Mouse (Mus musculus) heart, embryonic 13.5 days (tissue): ENCODE data around the gene Gpr107. TPM values are rescaled to one million over a fixed set of nuclear protein-coding genes. Genes with fewer than 3 reads are reported as not detected.

Experiments
- ATAC-seq: fragments of 200-750 bp; cut with Nextera tagmentation; 2 replicates; pipeline ENCODE4 v1.8.0; 2017; ENCODE audit warnings: moderate TSS enrichment; ENCODE audit not compliant: insufficient number of reproducible peaks, low FRiP score, low TSS enrichment; ENCODE audit errors: extremely low read depth
- H3K27ac ChIP-seq: fragments of 300-500 bp; sonication (generic); replicated peaks from 2 replicates; pipeline ENCODE4 v1.5.1; 2015; ENCODE audit warnings: moderate library complexity, mild to moderate bottlenecking, inconsistent platforms
- H3K27me3 ChIP-seq: fragments of 300-500 bp; sonication (generic); replicated peaks from 2 replicates; pipeline ENCODE4 v1.6.1; 2015; ENCODE audit warnings: mild to moderate bottlenecking, inconsistent platforms
- H3K36me3 ChIP-seq: fragments of 300-500 bp; sonication (generic); 2 replicates; pipeline ENCODE4 v1.6.1; 2015; ENCODE audit warnings: mild to moderate bottlenecking, inconsistent platforms
- H3K4me1 ChIP-seq: fragments of 300-500 bp; sonication (generic); 2 replicates; pipeline ENCODE4 v1.6.1; 2015; ENCODE audit warnings: inconsistent platforms
- H3K4me2 ChIP-seq: fragments of 300-500 bp; sonication (generic); 2 replicates; pipeline ENCODE4 v1.6.1; 2015; ENCODE audit warnings: inconsistent platforms, mild to moderate bottlenecking, moderate library complexity
- H3K4me3 ChIP-seq: fragments of 300-500 bp; sonication (generic); 2 replicates; pipeline ENCODE4 v1.5.1; 2015; ENCODE audit warnings: moderate library complexity, mild to moderate bottlenecking, inconsistent platforms
- H3K9ac ChIP-seq: fragments of 300-500 bp; sonication (generic); 2 replicates; pipeline ENCODE4 v1.6.1; 2015; ENCODE audit warnings: inconsistent platforms, mild to moderate bottlenecking, moderate library complexity
- H3K9me3 ChIP-seq: fragments of 300-500 bp; sonication (generic); 2 replicates; pipeline ENCODE4 v1.6.1; 2016; ENCODE audit warnings: inconsistent platforms
- WGBS: fragments of 180-500 bp; shearing (Covaris S2); methylation state at CpG from one replicate; pipeline ENCODE4 v1.1.7; 2015; ENCODE audit warnings: mixed read lengths; 5-methylcytosine and 5-hydroxymethylcytosine counted together
- polyA plus RNA-seq: library from polyadenylated mRNA; unstranded; fragments of >200 nt; fragmentation: Nextera tagmentation; extraction: Ambion mirVana; gene quantifications from 2 replicates; pipeline ENCODE4 v1.2.1, GENCODE M21; 2015

The Gpr107 gene
- polyA plus RNA-seq, 1 experiment from 2014 or later, result 34.8 TPM

DNA sequence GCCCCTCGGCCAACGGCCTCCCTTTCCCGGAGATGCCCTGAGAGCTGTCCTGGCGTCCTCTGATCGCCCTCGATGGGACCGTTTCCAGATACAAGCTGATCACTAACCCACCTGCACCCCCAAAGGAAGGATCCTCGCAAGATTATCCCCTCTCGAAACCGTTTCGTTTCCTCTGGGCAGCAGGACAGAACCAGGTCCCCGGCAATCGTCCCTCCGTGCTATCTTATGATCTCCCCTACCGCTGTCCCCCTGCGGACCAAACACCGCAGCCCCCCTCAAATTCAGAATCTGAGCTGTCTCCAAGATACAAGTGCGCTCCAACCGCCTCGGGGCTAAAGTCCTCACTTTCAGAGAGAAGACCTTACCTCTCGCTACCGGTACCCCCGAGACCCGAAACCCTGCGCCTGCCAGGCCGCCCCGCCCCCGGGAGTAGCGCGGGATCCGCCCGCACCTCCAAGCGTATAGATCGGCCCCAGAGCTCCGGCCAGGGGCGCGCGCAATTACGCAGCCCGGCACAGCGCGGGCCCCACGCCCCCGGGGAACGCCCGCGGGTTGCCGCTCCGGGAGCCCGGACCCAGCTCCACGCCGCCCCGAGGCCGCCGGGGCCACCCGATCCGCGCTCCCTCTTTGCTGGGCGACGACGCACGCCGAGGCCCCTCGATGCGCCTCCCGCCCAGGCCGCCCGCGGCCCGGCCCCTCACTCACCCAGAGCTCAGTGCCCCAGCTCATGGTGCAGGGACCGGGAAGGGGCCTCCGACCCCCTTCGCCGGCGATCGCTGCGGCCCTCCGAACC is 10.8 kb upstream of the Gpr107 start:
- H3K4me1 ChIP-seq, result peaks cover 58% of the 10 kb centered on the region
- ATAC-seq, result peak; percentile 49; the same call in 1 of the 2 replicates
- no peaks in the 10 kb centered on the region for H3K27me3 ChIP-seq
- H3K4me2 ChIP-seq, result peak overlapping the region; percentile 95
- H3K4me3 ChIP-seq, result peak overlapping the region; percentile 94
- H3K27ac ChIP-seq, result peak overlapping the region; percentile 89
- no peaks in the 10 kb centered on the region for H3K9me3 ChIP-seq
- H3K36me3 ChIP-seq, result peaks cover 16% of the 10 kb centered on the region
- under 1% methylated on average over 76 of the region's 78 CpGs for WGBS
- peak overlapping the region; percentile 94 for H3K9ac ChIP-seq

DNA sequence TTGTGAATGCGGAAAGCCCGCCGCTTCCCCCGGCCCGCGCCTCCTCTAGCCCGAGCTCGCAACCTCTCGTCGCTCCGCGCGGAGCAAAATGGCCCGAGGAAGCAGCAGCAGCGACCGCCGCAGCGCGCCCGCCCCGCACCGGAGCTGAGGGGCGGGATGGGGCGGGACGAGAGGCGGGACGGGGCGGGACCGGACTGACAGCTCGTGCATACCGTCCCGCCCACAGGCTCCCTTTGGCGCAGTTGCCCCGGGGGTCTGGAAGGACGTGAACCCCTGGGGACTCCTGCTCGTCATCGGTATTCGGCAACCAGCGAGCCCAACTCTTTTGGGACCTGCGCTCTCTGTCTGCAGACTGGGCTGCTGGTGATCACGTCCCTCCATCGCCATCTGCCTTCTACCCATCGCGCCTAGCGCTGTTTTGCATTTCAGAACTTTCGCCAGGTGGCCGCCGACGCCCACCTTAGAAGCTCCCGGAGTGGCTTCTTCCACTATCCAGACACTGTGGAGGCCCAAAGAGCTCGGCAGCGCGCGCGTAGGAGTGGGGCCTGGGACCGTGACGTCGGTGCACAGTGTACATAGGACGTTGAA is 10.2 kb upstream of the Gpr107 start, which contains the start of gene Fnbp1:
Gene Fnbp1 (minus strand): TSS at position 142 of the 588 bp plus-strand sequence.
- Histone ChIP-seq H3K27ac (peak within 1 kb of the TSS; percentile 89), H3K4me1 (peaks cover 51% of the 10 kb centered on the region), H3K4me3 (peak within 1 kb of the TSS; percentile 94), H3K9me3 (no peaks in the 10 kb centered on the region), H3K27me3 (no peaks in the 10 kb centered on the region), H3K36me3 (peaks cover 23% of the 10 kb centered on the region), H3K9ac (peak within 1 kb of the TSS; percentile 94), H3K4me2 (peak within 1 kb of the TSS; percentile 95)
- WGBS, result under 1% methylated on average over 59 of the region's 59 CpGs
- ATAC-seq, result peak; percentile 70

DNA sequence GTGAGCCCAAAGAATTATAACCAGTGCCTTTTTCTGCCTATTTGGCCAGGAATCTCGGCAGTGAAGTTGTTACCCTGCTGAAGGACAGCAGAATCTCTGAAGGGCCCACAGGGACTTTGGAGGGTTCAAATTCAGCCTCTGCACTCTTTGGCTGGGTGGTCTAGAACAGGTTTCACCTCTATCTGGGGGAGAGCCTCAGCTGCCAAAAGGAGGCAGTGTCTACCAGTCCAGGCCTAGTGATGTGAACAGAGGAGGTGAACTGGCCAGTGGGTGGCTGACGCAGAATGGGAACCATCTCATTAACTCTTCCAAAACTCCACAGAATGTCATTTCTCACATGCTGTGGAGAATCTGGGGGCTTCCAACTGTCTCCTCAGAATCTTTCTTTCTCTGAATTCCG is 9.6 kb upstream of the Gpr107 start:
- WGBS, result 23% methylated on average over 3 of the region's 3 CpGs
- Histone ChIP-seq H3K4me1 (peaks cover 45% of the 10 kb centered on the region), H3K4me2 (peak overlapping the region; percentile 95), H3K27ac (peak overlapping the region; percentile 89), H3K9me3 (no peaks in the 10 kb centered on the region), H3K36me3 (peaks cover 29% of the 10 kb centered on the region), H3K4me3 (peak overlapping the region; percentile 94), H3K9ac (peak overlapping the region; percentile 94), H3K27me3 (no peaks in the 10 kb centered on the region)
- ATAC-seq, result no peak

DNA sequence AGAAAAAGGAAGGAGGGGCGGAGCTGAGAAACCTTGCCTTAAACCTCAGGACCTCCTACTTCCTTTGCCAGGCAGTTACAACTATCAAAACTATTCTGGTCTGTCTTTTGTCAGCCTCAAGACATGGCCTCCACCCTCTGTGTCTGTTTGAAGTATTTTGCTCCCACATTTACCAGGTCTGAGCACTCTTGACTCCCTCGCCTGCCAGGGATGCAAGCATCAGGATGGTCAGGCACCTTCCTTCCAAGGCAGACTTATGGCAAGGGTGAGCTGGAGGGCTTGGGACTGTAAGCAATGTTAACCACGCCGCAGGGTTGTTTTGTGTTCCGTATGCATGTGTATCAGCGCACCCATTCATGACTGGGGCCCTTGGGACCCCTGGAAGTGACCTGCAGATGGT is 8.8 kb upstream of the Gpr107 start:
- Histone ChIP-seq H3K4me3 (peak overlapping the region; percentile 24), H3K27me3 (no peaks in the 10 kb centered on the region), H3K27ac (peak overlapping the region; percentile 89), H3K4me1 (peaks cover 44% of the 10 kb centered on the region), H3K36me3 (peaks cover 37% of the 10 kb centered on the region), H3K9me3 (no peaks in the 10 kb centered on the region), H3K9ac (peak overlapping the region; percentile 58), H3K4me2 (peak overlapping the region; percentile 95)
- ATAC-seq, result no peak
- WGBS, result 49% methylated on average over 6 of the region's 6 CpGs

GRCm38 (mm10) chr2:31143768-31144695 is 8.1 kb upstream of the Gpr107 start:
- WGBS, result 34% methylated on average over 16 of the region's 16 CpGs
- Histone ChIP-seq H3K4me2 (peak overlapping the region; percentile 95), H3K4me1 (peaks cover 42% of the 10 kb centered on the region), H3K4me3 (peak overlapping the region; percentile 24; the same call in 1 of the 2 replicates), H3K27me3 (no peaks in the 10 kb centered on the region), H3K36me3 (peaks cover 44% of the 10 kb centered on the region), H3K9ac (peak overlapping the region; percentile 58), H3K9me3 (no peaks in the 10 kb centered on the region), H3K27ac (peak overlapping the region; percentile 89)
- ATAC-seq, result no peak

DNA sequence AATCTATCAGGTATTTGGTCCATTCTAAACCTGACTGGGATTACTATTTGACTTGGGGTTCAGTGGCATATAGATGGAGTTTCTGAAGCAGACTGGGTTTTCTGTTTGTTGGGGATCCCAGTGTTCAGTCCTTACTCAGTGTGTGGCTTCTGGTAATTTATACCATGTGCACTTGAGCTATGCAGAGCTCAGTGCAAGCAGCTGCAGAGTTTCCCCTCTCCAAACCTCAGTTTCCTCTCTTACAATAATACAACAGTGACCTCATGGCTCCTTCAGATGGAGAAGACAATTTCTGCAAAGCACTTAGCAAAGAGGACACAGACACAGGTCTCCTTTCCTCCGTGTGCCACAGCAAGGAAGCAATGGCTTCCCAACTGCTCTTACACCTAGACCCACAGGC is 7.2 kb upstream of the Gpr107 start:
- Histone ChIP-seq H3K27ac (peak overlapping the region; percentile 89; the same call in 1 of the 2 replicates), H3K27me3 (no peaks in the 10 kb centered on the region), H3K9ac (no peak overlapping the region), H3K4me2 (no peak overlapping the region), H3K4me1 (peaks cover 37% of the 10 kb centered on the region), H3K36me3 (peaks cover 53% of the 10 kb centered on the region), H3K9me3 (no peaks in the 10 kb centered on the region), H3K4me3 (no peak overlapping the region)
- WGBS, result 73% methylated on average over 1 of the region's 1 CpGs
- ATAC-seq, result no peak

GRCm38 (mm10) chr2:31147054-31147453 is 5.1 kb upstream of the Gpr107 start:
- Histone ChIP-seq H3K9me3 (no peaks in the 10 kb centered on the region), H3K4me3 (no peak overlapping the region), H3K4me1 (peaks cover 32% of the 10 kb centered on the region), H3K4me2 (no peak overlapping the region), H3K9ac (no peak overlapping the region), H3K27ac (no peak overlapping the region), H3K36me3 (peaks cover 65% of the 10 kb centered on the region), H3K27me3 (no peaks in the 10 kb centered on the region)
- 79% methylated on average over 7 of the region's 7 CpGs for WGBS
- no peak for ATAC-seq

- H3K9me3 ChIP-seq, result no peaks in the 10 kb centered on the region
- no peak overlapping the region for H3K27ac ChIP-seq
- no peak for ATAC-seq
- no peak overlapping the region for H3K4me2 ChIP-seq
- peaks cover 23% of the 10 kb centered on the region for H3K4me1 ChIP-seq
- H3K4me3 ChIP-seq, result no peak overlapping the region
- no peaks in the 10 kb centered on the region for H3K27me3 ChIP-seq
- H3K36me3 ChIP-seq, result peaks cover 58% of the 10 kb centered on the region
- H3K9ac ChIP-seq, result no peak overlapping the region
Measured at GRCm38 (mm10) chr2:31150762-31151161, 1.4 kb upstream of the Gpr107 start.

DNA sequence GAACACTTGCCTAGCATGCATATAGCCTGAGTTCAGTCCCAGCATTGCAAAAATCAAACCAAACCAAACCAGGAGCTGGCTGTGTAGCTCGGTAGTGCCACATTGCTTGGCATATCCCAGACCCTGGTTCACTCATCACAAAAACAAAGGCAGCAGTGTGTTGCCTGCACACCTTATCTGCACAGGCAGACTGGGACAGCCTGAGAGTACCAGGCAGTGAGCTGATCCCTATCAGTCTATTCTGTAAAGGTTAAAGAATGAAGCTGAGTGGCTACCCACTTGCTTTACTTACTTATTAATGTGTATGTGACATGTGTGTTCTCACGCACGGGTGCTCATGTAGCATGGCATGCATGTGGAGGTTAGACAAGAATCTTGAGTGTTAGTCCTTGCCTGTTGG is 4.7 kb downstream of the Gpr107 start:
- Histone ChIP-seq H3K27ac (0 out of 2 replicates have a peak overlapping the region, but pooled peaks have one; percentile 2), H3K4me3 (no peak overlapping the region)
- WGBS, result 63% methylated on average over 3 of the region's 3 CpGs

GRCm38 (mm10) chr2:31160147-31160920 is 8.2 kb downstream of the Gpr107 start:
- 56% methylated on average over 10 of the region's 10 CpGs for WGBS
- H3K4me2 ChIP-seq, result no peak overlapping the region
- H3K9ac ChIP-seq, result no peak overlapping the region; the same call in 1 of the 2 replicates
- no peak for ATAC-seq
- H3K4me3 ChIP-seq, result no peak overlapping the region
- H3K27me3 ChIP-seq, result no peaks in the 10 kb centered on the region
- H3K9me3 ChIP-seq, result no peaks in the 10 kb centered on the region
- H3K4me1 ChIP-seq, result peaks cover 68% of the 10 kb centered on the region
- no peak overlapping the region for H3K27ac ChIP-seq
- H3K36me3 ChIP-seq, result 0 out of 2 replicates have a peak, but pooled peaks cover 9% of the 10 kb centered on the region

More for the DNA sequence above, 4.7 kb downstream of the Gpr107 start:
- ATAC-seq, result no peak
- Histone ChIP-seq H3K36me3 (peaks cover 14% of the 10 kb centered on the region; the same call in 1 of the 2 replicates), H3K4me2 (no peak overlapping the region), H3K9me3 (no peaks in the 10 kb centered on the region), H3K27me3 (no peaks in the 10 kb centered on the region), H3K4me1 (peaks cover 52% of the 10 kb centered on the region), H3K9ac (no peak overlapping the region; the same call in 1 of the 2 replicates)
